Mouse (Mus musculus) bone marrow, adult 2 months (tissue): ENCODE results near the gene Itgax. TPM values are rescaled to one million over a fixed set of nuclear protein-coding genes. Genes with fewer than 3 reads are reported as not detected.

Source experiments
- H3K27ac ChIP-seq: fragments of 200-500 bp; 2 replicates; pipeline ENCODE4 v1.5.1; 2012; ENCODE audit warnings: low read depth, mild to moderate bottlenecking, control low read depth, inconsistent platforms, low read length; ENCODE audit not compliant: control insufficient read depth, poor library complexity, insufficient read depth
- H3K4me1 ChIP-seq: fragments of 200-500 bp; 2 replicates; pipeline ENCODE4 v1.6.1; 2011; ENCODE audit warnings: low read length; ENCODE audit not compliant: control insufficient read depth, insufficient read depth
- H3K4me3 ChIP-seq: fragments of 200-500 bp; replicated peaks from 2 replicates; pipeline ENCODE3; 2011; ENCODE audit warnings: mild to moderate bottlenecking, low read depth, low read length, control low read depth; ENCODE audit not compliant: control insufficient read depth
- CTCF ChIP-seq: fragments of 200-500 bp; IDR thresholded peaks from 2 replicates; pipeline ENCODE4 v1.5.1; 2011; ENCODE audit warnings: low read length, control low read depth; ENCODE audit not compliant: control insufficient read depth, insufficient read depth
- POLR2A ChIP-seq: fragments of 200-500 bp; IDR thresholded peaks from 2 replicates; pipeline ENCODE4 v1.6.1; 2011; ENCODE audit warnings: low read depth, mild to moderate bottlenecking, control low read depth, low read length, borderline replicate concordance; ENCODE audit not compliant: control insufficient read depth
- WGBS: fragments of 180-500 bp; shearing (Covaris S2); methylation state at CpG from one replicate; pipeline ENCODE4 v1.1.7; 2018; 5-methylcytosine and 5-hydroxymethylcytosine counted together
- polyA plus RNA-seq: library from polyadenylated mRNA; stranded (reverse); fragments of >200 nt; gene quantifications from 2 replicates; pipeline ENCODE4 v1.2.4, GENCODE M21; 2011; ENCODE audit warnings: low replicate concordance; ENCODE audit not compliant: missing spikeins, insufficient read depth, insufficient read length

Gene Itgax
- polyA plus RNA-seq, result 1.2 and 9.5 TPM in 2 replicates

GRCm38 (mm10) chr7:128128741-128129720 lies at the start of gene Itgax:
Itgax (plus strand) TSS chr7:128129547.
- no peak for TF ChIP-seq CTCF
- no peak for TF ChIP-seq POLR2A
- peaks cover 7% of the 10 kb centered on the region for H3K4me1 ChIP-seq
- H3K27ac ChIP-seq, result no peak within 1 kb of the TSS
- no peak within 1 kb of the TSS for H3K4me3 ChIP-seq
- 29% methylated on average over 8 of the region's 8 CpGs for WGBS

- no peak overlapping the region for H3K27ac ChIP-seq
- H3K4me3 ChIP-seq, result no peak overlapping the region
- TF ChIP-seq POLR2A, result no peak
- TF ChIP-seq CTCF, result no peak
- WGBS, result 82% methylated on average over 8 of the region's 8 CpGs
- H3K4me1 ChIP-seq, result no peaks in the 10 kb centered on the region
Observed at GRCm38 (mm10) chr7:128080012-128080411, 49.3 kb upstream of the Itgax start.

- Histone ChIP-seq H3K27ac (no peak overlapping the region), H3K4me1 (peaks cover 3% of the 10 kb centered on the region), H3K4me3 (no peak overlapping the region)
- TF ChIP-seq CTCF (no peak), POLR2A (no peak)
- WGBS, result 10% methylated on average over 7 of the region's 7 CpGs
Observed at GRCm38 (mm10) chr7:128089141-128089540, 40.2 kb upstream of the Itgax start.

- WGBS, result 67% methylated on average over 1 of the region's 1 CpGs
- H3K4me3 ChIP-seq, result no peak overlapping the region
- H3K4me1 ChIP-seq, result peaks cover 2% of the 10 kb centered on the region; the same call in 1 of the 2 replicates
- no peak overlapping the region for H3K27ac ChIP-seq
- TF ChIP-seq CTCF, result no peak
- TF ChIP-seq POLR2A, result no peak
Observed at GRCm38 (mm10) chr7:128098135-128098534, 31.2 kb upstream of the Itgax start.

GRCm38 (mm10) chr7:128100742-128101357 lies 28.5 kb upstream of the Itgax start:
- TF ChIP-seq POLR2A, result no peak
- TF ChIP-seq CTCF, result no peak
- Histone ChIP-seq H3K27ac (no peak overlapping the region), H3K4me3 (no peak overlapping the region), H3K4me1 (peaks cover 5% of the 10 kb centered on the region)
- 54% methylated on average over 2 of the region's 2 CpGs for WGBS

GRCm38 (mm10) chr7:128105246-128105645 lies 24.1 kb upstream of the Itgax start:
- WGBS, result 53% methylated on average over 4 of the region's 4 CpGs
- H3K27ac ChIP-seq, result no peak overlapping the region
- peaks cover 4% of the 10 kb centered on the region for H3K4me1 ChIP-seq
- no peak overlapping the region for H3K4me3 ChIP-seq
- peak; percentile 48; the same call in 1 of the 2 replicates for TF ChIP-seq CTCF
- no peak for TF ChIP-seq POLR2A

GRCm38 (mm10) chr7:128107462-128107861 lies 21.9 kb upstream of the Itgax start:
- no peak for TF ChIP-seq CTCF
- no peak for TF ChIP-seq POLR2A
- 71% methylated on average over 7 of the region's 7 CpGs for WGBS
- peaks cover 4% of the 10 kb centered on the region for H3K4me1 ChIP-seq
- H3K4me3 ChIP-seq, result no peak overlapping the region
- H3K27ac ChIP-seq, result no peak overlapping the region

- no peak for TF ChIP-seq CTCF
- TF ChIP-seq POLR2A, result no peak
- 45% methylated on average over 2 of the region's 2 CpGs for whole genome bisulfite sequencing
- H3K4me1 ChIP-seq, result peaks cover 4% of the 10 kb centered on the region
Observed at GRCm38 (mm10) chr7:128110314-128110713, 19.0 kb upstream of the Itgax start.

More at GRCm38 (mm10) chr7:128110314-128110713, 19.0 kb upstream of the Itgax start:
- no peak overlapping the region for H3K27ac ChIP-seq
- no peak overlapping the region for H3K4me3 ChIP-seq
